Mouse (Mus musculus) C2C12 (cell line): ENCODE data around the gene Parvg.

ENCODE experiments used
- CTCF ChIP-seq: IDR thresholded peaks from one replicate; pipeline ENCODE4 v1.5.1; 2011; ENCODE audit not compliant: control insufficient read depth, insufficient read depth, insufficient read length
- MYOG ChIP-seq: IDR thresholded peaks from one replicate; pipeline ENCODE4 v1.6.1; 2011; ENCODE audit not compliant: control insufficient read depth, insufficient read length; ENCODE audit errors: extremely low read depth

GRCm38 (mm10) chr15:84312878-84313565, 10.8 kb upstream of the Parvg start:
- TF ChIP-seq CTCF (no peak), MYOG (no peak)
